Mouse (Mus musculus): ENCODE measurements around the gene 2210016L21Rik. TPM values are rescaled to one million over a fixed set of nuclear protein-coding genes. Genes with fewer than 3 reads are reported as not detected.

The 2210016L21Rik gene
- polyA plus RNA-seq, 1 experiment from 2014 or later = 48.7 TPM

DNA sequence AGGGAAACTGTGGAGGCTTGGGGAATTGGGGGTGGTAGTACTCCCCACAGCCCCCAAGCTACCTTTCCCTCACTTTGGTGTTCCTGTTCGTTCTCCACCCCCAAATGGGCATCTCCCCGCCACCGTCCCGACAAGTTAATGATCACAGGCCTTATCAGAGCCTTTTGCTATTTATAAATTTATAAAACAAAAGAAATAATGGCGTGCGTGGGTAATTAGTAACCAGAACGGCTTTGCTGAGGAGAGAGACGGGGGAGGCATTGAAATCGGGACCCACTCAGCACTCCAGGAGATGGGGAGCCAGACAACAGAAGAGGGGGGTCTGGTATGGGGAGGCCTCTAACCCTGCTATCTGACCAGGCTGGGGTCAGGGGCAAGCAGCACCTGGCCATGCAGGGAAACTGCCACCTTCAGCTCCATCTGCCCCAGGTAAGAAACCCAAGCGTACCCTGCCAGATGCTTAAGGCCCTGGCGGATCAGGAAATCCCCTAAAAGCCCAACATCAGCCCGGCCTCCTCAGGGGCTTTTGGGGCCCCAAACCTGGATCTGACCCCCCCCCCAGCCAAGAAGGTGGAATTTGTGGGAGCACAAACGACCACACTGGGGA is 27.8 kb downstream of the 2210016L21Rik start:
- no peaks in the 10 kb centered on the region for H3K36me3 ChIP-seq
- peaks cover 22% of the 10 kb centered on the region for H3K27me3 ChIP-seq (ENCODE audit: low read depth, poor library complexity, severe bottlenecking)
- no peaks in the 10 kb centered on the region for H3K9me3 ChIP-seq (replicated peaks)
- H3K4me3 ChIP-seq = no peak overlapping the region
- DNase-seq (ENCODE audit: low spot score) = no peak
- WGBS = 67% methylated on average over 13 of the region's 13 CpGs
- H3K27ac ChIP-seq (replicated peaks) = no peak overlapping the region
- peaks cover 21% of the 10 kb centered on the region for H3K4me1 ChIP-seq

GRCm38 (mm10) chr5:114970824-114971227 is 28.9 kb downstream of the 2210016L21Rik start, which contains the start of gene Hnf1a:
Hnf1a (minus strand) TSS chr5:114971094.
- H3K9me3 ChIP-seq (replicated peaks) = no peaks in the 10 kb centered on the region
- peaks cover 22% of the 10 kb centered on the region for H3K27me3 ChIP-seq (ENCODE audit: low read depth, poor library complexity, severe bottlenecking)
- H3K27ac ChIP-seq (replicated peaks) = no peak within 1 kb of the TSS
- WGBS = 85% methylated on average over 17 of the region's 17 CpGs
- peaks cover 21% of the 10 kb centered on the region for H3K4me1 ChIP-seq
- DNase-seq (ENCODE audit: low spot score) = no peak
- H3K4me3 ChIP-seq = no peak within 1 kb of the TSS
- H3K36me3 ChIP-seq = no peaks in the 10 kb centered on the region

DNA sequence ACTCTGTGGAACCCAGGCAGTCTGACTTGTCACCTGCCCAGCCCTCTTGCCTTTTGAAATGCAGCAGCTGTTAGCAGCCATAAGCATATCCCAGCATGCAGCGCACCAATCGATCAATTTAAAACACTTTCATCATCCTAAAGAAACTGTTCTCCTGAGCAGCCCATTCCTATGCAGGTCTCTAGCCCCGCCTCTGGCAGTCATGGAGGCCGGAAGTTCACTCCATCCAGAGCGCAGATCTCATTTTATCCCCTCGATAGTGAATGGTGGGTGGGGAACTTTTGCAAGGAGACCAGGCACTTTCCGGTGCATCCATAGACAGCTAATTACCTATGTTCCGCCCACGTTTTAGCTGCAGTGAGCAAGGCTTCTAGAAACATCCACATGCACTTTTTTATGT is 30.2 kb downstream of the 2210016L21Rik start:
- H3K4me3 ChIP-seq = no peak overlapping the region
- no peak overlapping the region for H3K27ac ChIP-seq (replicated peaks)
- WGBS = 88% methylated on average over 9 of the region's 9 CpGs
- H3K9me3 ChIP-seq (replicated peaks) = no peaks in the 10 kb centered on the region
- DNase-seq (ENCODE audit: low spot score) = no peak
- H3K27me3 ChIP-seq (ENCODE audit: low read depth, poor library complexity, severe bottlenecking) = peaks cover 22% of the 10 kb centered on the region
- H3K36me3 ChIP-seq = no peaks in the 10 kb centered on the region
- peaks cover 21% of the 10 kb centered on the region for H3K4me1 ChIP-seq

- Histone ChIP-seq H3K9me3 (replicated peaks) (no peaks in the 10 kb centered on the region), H3K4me1 (peaks cover 18% of the 10 kb centered on the region), H3K27me3 (ENCODE audit: low read depth, poor library complexity, severe bottlenecking) (peaks cover 14% of the 10 kb centered on the region), H3K27ac (replicated peaks) (no peak overlapping the region), H3K4me3 (no peak overlapping the region), H3K36me3 (no peaks in the 10 kb centered on the region)
- no peak for DNase-seq (ENCODE audit: low spot score)
- WGBS = 84% methylated on average over 8 of the region's 8 CpGs
Observed at GRCm38 (mm10) chr5:114973131-114973530, 31.2 kb downstream of the 2210016L21Rik start.

DNA sequence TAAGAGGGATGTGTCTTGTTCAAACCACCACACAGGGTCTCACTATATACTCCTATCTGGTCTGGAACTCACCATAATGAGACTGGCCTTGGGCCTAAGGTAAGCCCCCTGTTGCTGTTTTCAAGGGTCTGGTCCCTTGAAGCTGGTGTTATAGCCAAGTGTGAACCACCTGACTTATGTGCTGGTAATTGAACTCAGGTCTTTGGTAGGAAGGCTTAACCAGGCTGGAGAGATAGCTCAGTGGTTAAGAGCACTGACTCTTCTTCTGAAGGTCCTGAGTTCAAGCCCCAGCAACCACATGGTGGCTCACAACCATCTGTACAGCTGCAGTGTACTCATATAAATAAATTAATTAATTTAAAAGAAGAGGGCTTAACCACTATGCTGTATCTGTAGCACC is 35.0 kb downstream of the 2210016L21Rik start:
- Histone ChIP-seq H3K9me3 (replicated peaks) (no peaks in the 10 kb centered on the region), H3K27me3 (ENCODE audit: low read depth, poor library complexity, severe bottlenecking) (no peaks in the 10 kb centered on the region), H3K36me3 (no peaks in the 10 kb centered on the region), H3K4me1 (peaks cover 19% of the 10 kb centered on the region), H3K27ac (replicated peaks) (no peak overlapping the region), H3K4me3 (no peak overlapping the region)
- DNase-seq (ENCODE audit: low spot score) = no peak

DNA sequence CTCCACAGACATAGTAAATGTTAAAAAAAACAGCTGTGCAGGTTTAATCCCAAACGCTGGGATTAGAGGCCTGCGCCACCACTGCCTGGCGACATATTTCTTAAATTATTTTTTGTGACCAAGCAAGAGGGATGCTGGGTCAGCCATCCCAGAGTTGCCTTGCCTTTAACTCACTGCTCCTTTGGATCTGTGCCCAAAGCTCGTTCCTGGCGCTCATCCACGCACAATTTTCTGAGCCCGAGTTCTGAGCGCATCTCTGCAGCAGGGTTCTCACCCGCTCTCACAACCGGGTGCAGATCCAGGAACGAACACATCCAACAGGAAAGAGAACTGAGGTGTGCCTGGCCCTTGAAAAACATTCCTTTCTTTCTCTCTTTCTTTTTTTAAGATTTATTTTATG is 36.5 kb downstream of the 2210016L21Rik start:
- peaks cover 19% of the 10 kb centered on the region for H3K4me1 ChIP-seq
- 77% methylated on average over 11 of the region's 11 CpGs for WGBS
- no peak overlapping the region for H3K27ac ChIP-seq (replicated peaks)
- no peaks in the 10 kb centered on the region for H3K36me3 ChIP-seq
- no peaks in the 10 kb centered on the region for H3K27me3 ChIP-seq (ENCODE audit: low read depth, poor library complexity, severe bottlenecking)
- DNase-seq (ENCODE audit: low spot score) = no peak
- no peak overlapping the region for H3K4me3 ChIP-seq
- H3K9me3 ChIP-seq (replicated peaks) = no peaks in the 10 kb centered on the region

DNA sequence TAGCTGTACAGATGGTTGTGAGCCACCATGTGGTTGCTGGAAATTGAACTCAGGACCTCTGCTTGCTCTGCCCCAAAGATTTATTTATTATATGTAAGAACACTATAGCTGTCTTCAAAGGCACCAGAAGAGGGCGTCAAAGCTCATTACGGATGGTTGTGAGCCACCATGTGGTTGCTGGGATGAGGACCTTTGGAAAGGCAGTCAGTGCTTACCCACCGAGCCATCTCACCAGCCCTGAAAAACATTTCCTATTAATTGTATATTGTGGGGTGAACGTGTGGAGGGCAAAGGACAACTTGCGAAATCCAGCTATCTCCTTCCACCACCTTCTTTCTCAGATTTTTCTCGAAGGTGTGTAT is 36.9 kb downstream of the 2210016L21Rik start:
- H3K4me3 ChIP-seq = peak overlapping the region; percentile 56
- H3K9me3 ChIP-seq (replicated peaks) = no peaks in the 10 kb centered on the region
- no peaks in the 10 kb centered on the region for H3K36me3 ChIP-seq
- DNase-seq (ENCODE audit: low spot score) = peak; percentile 44
- 7% methylated on average over 6 of the region's 6 CpGs for WGBS
- no peak overlapping the region; the same call in 1 of the 2 replicates for H3K27ac ChIP-seq (replicated peaks)
- H3K4me1 ChIP-seq = peaks cover 19% of the 10 kb centered on the region
- H3K27me3 ChIP-seq (ENCODE audit: low read depth, poor library complexity, severe bottlenecking) = no peaks in the 10 kb centered on the region

- Histone ChIP-seq H3K9me3 (replicated peaks) (no peaks in the 10 kb centered on the region), H3K27ac (replicated peaks) (peak overlapping the region; percentile 61), H3K36me3 (no peaks in the 10 kb centered on the region), H3K27me3 (ENCODE audit: low read depth, poor library complexity, severe bottlenecking) (no peaks in the 10 kb centered on the region), H3K4me1 (peaks cover 19% of the 10 kb centered on the region), H3K4me3 (peak overlapping the region; percentile 56)
- WGBS = 7% methylated on average over 32 of the region's 32 CpGs
- DNase-seq (ENCODE audit: low spot score) = peak; percentile 75
Observed at GRCm38 (mm10) chr5:114979250-114980121, 37.5 kb downstream of the 2210016L21Rik start.

GRCm38 (mm10) chr5:114980122-114980748 is 38.3 kb downstream of the 2210016L21Rik start:
- H3K27ac ChIP-seq (replicated peaks) = peak overlapping the region; percentile 61

GRCm38 (mm10) chr5:114982001-114982400 is 40.0 kb downstream of the 2210016L21Rik start:
- Histone ChIP-seq H3K36me3 (no peaks in the 10 kb centered on the region), H3K27ac (replicated peaks) (no peak overlapping the region), H3K4me1 (peaks cover 19% of the 10 kb centered on the region), H3K4me3 (no peak overlapping the region), H3K9me3 (replicated peaks) (no peaks in the 10 kb centered on the region), H3K27me3 (ENCODE audit: low read depth, poor library complexity, severe bottlenecking) (no peaks in the 10 kb centered on the region)
- no peak for DNase-seq (ENCODE audit: low spot score)
- 61% methylated on average over 15 of the region's 15 CpGs for WGBS

More at GRCm38 (mm10) chr5:114980122-114980748, 38.3 kb downstream of the 2210016L21Rik start:
- Histone ChIP-seq H3K36me3 (no peaks in the 10 kb centered on the region), H3K4me1 (peaks cover 19% of the 10 kb centered on the region), H3K27me3 (ENCODE audit: low read depth, poor library complexity, severe bottlenecking) (no peaks in the 10 kb centered on the region), H3K4me3 (peak overlapping the region; percentile 56), H3K9me3 (replicated peaks) (no peaks in the 10 kb centered on the region)
- peak; percentile 25 for DNase-seq (ENCODE audit: low spot score)
- 22% methylated on average over 16 of the region's 16 CpGs for WGBS

DNA sequence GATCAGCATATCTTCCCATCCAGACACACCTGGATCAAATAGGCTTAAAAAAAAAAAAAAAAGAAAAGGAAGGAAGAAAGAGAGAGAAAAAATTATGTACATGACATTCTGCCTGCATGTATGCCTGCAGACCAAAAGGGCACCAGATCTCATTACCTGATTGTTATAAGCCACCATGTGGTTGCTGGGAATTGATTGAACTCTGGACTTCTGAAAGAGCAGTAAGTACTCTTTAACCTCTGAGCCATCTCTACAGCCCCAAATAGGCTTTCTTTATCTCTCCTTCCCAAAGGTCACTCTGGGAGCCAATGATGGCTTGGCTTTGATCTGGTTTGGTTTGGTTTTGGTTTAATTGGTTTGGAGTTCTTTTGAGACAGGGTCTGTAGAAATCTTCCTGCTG is 43.1 kb downstream of the 2210016L21Rik start:
- Histone ChIP-seq H3K27me3 (ENCODE audit: low read depth, poor library complexity, severe bottlenecking) (no peaks in the 10 kb centered on the region), H3K9me3 (replicated peaks) (no peaks in the 10 kb centered on the region), H3K4me3 (no peak overlapping the region), H3K4me1 (peaks cover 5% of the 10 kb centered on the region), H3K36me3 (no peaks in the 10 kb centered on the region), H3K27ac (replicated peaks) (no peak overlapping the region)
- no peak for DNase-seq (ENCODE audit: low spot score)

- 83% methylated on average over 16 of the region's 16 CpGs for WGBS
- H3K36me3 ChIP-seq = no peaks in the 10 kb centered on the region
- no peaks in the 10 kb centered on the region for H3K9me3 ChIP-seq (replicated peaks)
- DNase-seq (ENCODE audit: low spot score) = no peak
- H3K27me3 ChIP-seq (ENCODE audit: low read depth, poor library complexity, severe bottlenecking) = no peaks in the 10 kb centered on the region
- H3K27ac ChIP-seq (replicated peaks) = no peak overlapping the region
- no peak overlapping the region for H3K4me3 ChIP-seq
- no peaks in the 10 kb centered on the region for H3K4me1 ChIP-seq
Observed at GRCm38 (mm10) chr5:114996447-114996846, 54.5 kb downstream of the 2210016L21Rik start.

GRCm38 (mm10) chr5:114997327-114997726 is 55.4 kb downstream of the 2210016L21Rik start:
- Histone ChIP-seq H3K27me3 (ENCODE audit: low read depth, poor library complexity, severe bottlenecking) (no peaks in the 10 kb centered on the region), H3K36me3 (no peaks in the 10 kb centered on the region), H3K4me3 (no peak overlapping the region), H3K4me1 (no peaks in the 10 kb centered on the region), H3K27ac (replicated peaks) (no peak overlapping the region), H3K9me3 (replicated peaks) (no peaks in the 10 kb centered on the region)
- no peak for DNase-seq (ENCODE audit: low spot score)
- 71% methylated on average over 6 of the region's 6 CpGs for WGBS
